In the genomic region with DNA sequence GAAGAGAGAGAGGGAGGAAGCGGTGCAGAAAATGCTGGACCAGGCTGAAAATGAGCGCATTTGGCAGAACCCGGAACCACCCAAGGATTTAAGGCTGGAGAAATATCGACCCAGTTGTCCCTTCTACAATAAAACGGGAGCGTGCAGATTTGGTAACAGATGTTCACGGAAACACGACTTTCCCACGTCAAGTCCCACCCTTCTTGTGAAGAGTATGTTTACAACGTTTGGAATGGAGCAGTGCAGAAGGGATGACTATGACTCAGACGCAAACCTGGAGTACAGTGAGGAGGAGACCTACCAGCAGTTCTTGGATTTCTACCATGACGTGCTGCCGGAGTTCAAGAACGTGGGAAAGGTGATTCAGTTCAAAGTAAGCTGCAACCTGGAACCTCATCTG, we compare ENCODE assay signal across 8 mouse cellular contexts. TPM values are rescaled to one million over a fixed set of nuclear protein-coding genes. Genes with fewer than 3 reads are reported as not detected.
A peak's percentile ranks its signal among the peaks of the same experiment; 100 is the strongest.
DNase-seq lines count a peak whose midpoint lies in the region; ATAC-seq and TF ChIP-seq lines count a peak whose summit lies in the region.

No protein-coding gene starts in this region.

- H3K9me3 ChIP-seq in kidney, postnatal 0 days (replicated peaks; ENCODE audit: low read length), result 0 out of 2 replicates have a peak, but pooled peaks cover 7% of the 10 kb centered on the region
- H3K9me3 ChIP-seq in hindbrain, embryonic 10.5 days, result peaks cover 29% of the 10 kb centered on the region

- peak overlapping the region; percentile 55 for H3K27ac ChIP-seq in kidney, postnatal 0 days
- peak overlapping the region; percentile 58; the same call in 1 of the 2 replicates for H3K27ac ChIP-seq in bone marrow, adult 2 months (ENCODE audit: control insufficient read depth, insufficient read depth, low read depth, low read length, poor library complexity)
- peak overlapping the region; percentile 77 for H3K27ac ChIP-seq in hindbrain, embryonic 10.5 days

- peak overlapping the region; percentile 69 for H3K4me2 ChIP-seq in kidney, postnatal 0 days (ENCODE audit: low read length)

- no peaks in the 10 kb centered on the region for H3K27me3 ChIP-seq in kidney, postnatal 0 days (ENCODE audit: insufficient read depth, low read length)
- H3K27me3 ChIP-seq in hindbrain, embryonic 10.5 days (ENCODE audit: insufficient read depth, poor library complexity, severe bottlenecking), result no peaks in the 10 kb centered on the region

- no peaks in the 10 kb centered on the region for H3K4me1 ChIP-seq in kidney, postnatal 0 days (replicated peaks; ENCODE audit: insufficient read depth, low read length)
- H3K4me1 ChIP-seq in bone marrow, adult 2 months (ENCODE audit: control insufficient read depth, insufficient read depth, low read length), result peaks cover 1% of the 10 kb centered on the region; the same call in 1 of the 2 replicates
- peaks cover 38% of the 10 kb centered on the region for H3K4me1 ChIP-seq in hindbrain, embryonic 10.5 days (replicated peaks)

- peak overlapping the region; percentile 61 for H3K9ac ChIP-seq in kidney, postnatal 0 days (ENCODE audit: low read depth, low read length)

- peak overlapping the region; percentile 38 for H3K4me3 ChIP-seq in kidney, postnatal 0 days (replicated peaks; ENCODE audit: low read depth, low read length)
- H3K4me3 ChIP-seq in bone marrow, adult 2 months (replicated peaks; ENCODE audit: control insufficient read depth, low read depth, low read length), result peak overlapping the region; percentile 66
- peak overlapping the region; percentile 60 for H3K4me3 ChIP-seq in hindbrain, embryonic 10.5 days

- 44% methylated on average over 14 of the region's 14 CpGs for WGBS in kidney, postnatal 0 days
- WGBS in bone marrow, adult 2 months, result 43% methylated on average over 14 of the region's 14 CpGs
- WGBS in hindbrain, embryonic 10.5 days, result 47% methylated on average over 14 of the region's 14 CpGs

- TF ChIP-seq POLR2A in bone marrow, adult 2 months (IDR thresholded peaks at IDR 0.05; ENCODE audit: borderline replicate concordance, control insufficient read depth, low read depth, low read length), result no peak

- peaks cover 4% of the 10 kb centered on the region; the same call in 1 of the 2 replicates for H3K36me3 ChIP-seq in kidney, postnatal 0 days (ENCODE audit: insufficient read depth, low read length)
- H3K36me3 ChIP-seq in hindbrain, embryonic 10.5 days, result peaks cover 62% of the 10 kb centered on the region

- peak; percentile 35 for DNase-seq in kidney, postnatal 0 days (ENCODE audit: low spot score)
- DNase-seq in kidney, postnatal 10 days, result no peak
- no peak for DNase-seq in hindbrain, embryonic 10.5 days (ENCODE audit: low spot score)
- DNase-seq in lung, postnatal 36 days, result peak; percentile 9
- DNase-seq in B cell, adult 2 months, result no peak
- no peak for DNase-seq in urinary bladder, postnatal 14 days (ENCODE audit: low spot score)
- no peak for DNase-seq in spleen, adult 18-20 months

- TF ChIP-seq CTCF in kidney, postnatal 0 days (IDR thresholded peaks at IDR 0.05; ENCODE audit: low read depth), result no peak
- TF ChIP-seq CTCF in bone marrow, adult 2 months (IDR thresholded peaks at IDR 0.05; ENCODE audit: control insufficient read depth, insufficient read depth, low read length), result no peak

- ATAC-seq in kidney, postnatal 0 days (replicated peaks; ENCODE audit: low FRiP score, low read depth), result no peak

RNA-seq across cellular contexts. Expression of gene Zrsr1, which starts 1.8 kb away (rescaled TPM):
- 3.4 and 3.7 TPM in 2 replicates for polyA plus RNA-seq in kidney, postnatal 0 days (2015; fragmentation: Nextera tagmentation; extraction: Ambion mirVana)
- 31.7 and 34.0 TPM in 2 replicates for polyA plus RNA-seq in bone marrow, adult 2 months (2011; ENCODE audit: insufficient read depth, insufficient read length, low replicate concordance, missing spikeins)
- polyA plus RNA-seq in hindbrain, embryonic 10.5 days (2016; fragmentation: Nextera tagmentation; extraction: Ambion mirVana), result 2.7 and 3.2 TPM in 2 replicates

RNA-seq across cellular contexts. Expression of gene Gm28048, which starts 8.3 kb away (rescaled TPM):
- 34.8 and 36.5 TPM in 2 replicates for polyA plus RNA-seq in kidney, postnatal 0 days (2015; fragmentation: Nextera tagmentation; extraction: Ambion mirVana)
- polyA plus RNA-seq in bone marrow, adult 2 months (2011; ENCODE audit: insufficient read depth, insufficient read length, low replicate concordance, missing spikeins), result 13.8 and 21.9 TPM in 2 replicates
- polyA plus RNA-seq in hindbrain, embryonic 10.5 days (2016; fragmentation: Nextera tagmentation; extraction: Ambion mirVana), result 3.3 and 4.5 TPM in 2 replicates

RNA-seq across cellular contexts. Expression of gene Commd1, which starts 8.6 kb away (rescaled TPM):
- polyA plus RNA-seq in kidney, postnatal 0 days (2015; fragmentation: Nextera tagmentation; extraction: Ambion mirVana), result 390 and 427 TPM in 2 replicates
- polyA plus RNA-seq in bone marrow, adult 2 months (2011; ENCODE audit: insufficient read depth, insufficient read length, low replicate concordance, missing spikeins), result 27.6 and 51.1 TPM in 2 replicates
- 374 and 405 TPM in 2 replicates for polyA plus RNA-seq in hindbrain, embryonic 10.5 days (2016; fragmentation: Nextera tagmentation; extraction: Ambion mirVana)

RNA-seq across cellular contexts. Expression of gene Cct4, which starts 16.7 kb away (rescaled TPM):
- 223 and 238 TPM in 2 replicates for polyA plus RNA-seq in kidney, postnatal 0 days (2015; fragmentation: Nextera tagmentation; extraction: Ambion mirVana)
- polyA plus RNA-seq in bone marrow, adult 2 months (2011; ENCODE audit: insufficient read depth, insufficient read length, low replicate concordance, missing spikeins), result 60.8 and 121 TPM in 2 replicates
- polyA plus RNA-seq in hindbrain, embryonic 10.5 days (2016; fragmentation: Nextera tagmentation; extraction: Ambion mirVana), result 387 and 408 TPM in 2 replicates

RNA-seq across cellular contexts. Expression of gene Fam161a, which starts 33.7 kb away (rescaled TPM):
- polyA plus RNA-seq in kidney, postnatal 0 days (2015; fragmentation: Nextera tagmentation; extraction: Ambion mirVana), result 4.0 and 4.3 TPM in 2 replicates
- polyA plus RNA-seq in bone marrow, adult 2 months (2011; ENCODE audit: insufficient read depth, insufficient read length, low replicate concordance, missing spikeins), result 2.1 and 6.9 TPM in 2 replicates
- 2.9 and 4.0 TPM in 2 replicates for polyA plus RNA-seq in hindbrain, embryonic 10.5 days (2016; fragmentation: Nextera tagmentation; extraction: Ambion mirVana)

Comparison
In these comparisons a context has a peak if more than half of its experiments do, and no peak if none do; other contexts are left out.
1. DNase-seq: peak in kidney, postnatal 0 days (single experiment) and lung, postnatal 36 days (single experiment); none in kidney, postnatal 10 days (single experiment), hindbrain, embryonic 10.5 days (single experiment), B cell, adult 2 months (0 of 2), urinary bladder, postnatal 14 days (single experiment) and spleen, adult 18-20 months (0 of 2).
2. Peak in every context shown above with its lines, with median percentiles within 50 percentile points of each other: H3K27ac ChIP-seq and H3K4me3 ChIP-seq.